Mouse (Mus musculus) stomach, embryonic 16.5 days (tissue): ENCODE measurements around the gene Ttc9c. TPM values are rescaled to one million over a fixed set of nuclear protein-coding genes. Genes with fewer than 3 reads are reported as not detected.

Experiments
- ATAC-seq: fragments of 200-750 bp; cut with Nextera tagmentation; 2 replicates; pipeline ENCODE4 v1.8.0; 2017; ENCODE audit warnings: moderate number of reproducible peaks, moderate TSS enrichment; ENCODE audit not compliant: insufficient read depth, low FRiP score
- H3K27ac ChIP-seq: fragments of 300-500 bp; sonication (generic); 2 replicates; pipeline ENCODE4 v1.5.1; 2014; ENCODE audit warnings: low read length
- H3K27me3 ChIP-seq: fragments of 300-500 bp; sonication (generic); 2 replicates; pipeline ENCODE4 v1.6.1; 2014; ENCODE audit warnings: low read length, control low read depth, mixed read lengths; ENCODE audit not compliant: control insufficient read depth, insufficient read depth
- H3K36me3 ChIP-seq: fragments of 300-500 bp; sonication (generic); 2 replicates; pipeline ENCODE4 v1.6.1; 2014; ENCODE audit warnings: low read length; ENCODE audit not compliant: control insufficient read depth, insufficient read depth
- H3K4me1 ChIP-seq: fragments of 300-500 bp; sonication (generic); 2 replicates; pipeline ENCODE4 v1.6.1; 2014; ENCODE audit warnings: low read length, control low read depth, mixed read lengths; ENCODE audit not compliant: control insufficient read depth, insufficient read depth
- H3K4me2 ChIP-seq: fragments of 300-500 bp; sonication (generic); 2 replicates; pipeline ENCODE4 v1.6.1; 2014; ENCODE audit warnings: low read depth, low read length, mixed read lengths
- H3K4me3 ChIP-seq: fragments of 300-500 bp; sonication (generic); replicated peaks from 2 replicates; pipeline ENCODE4 v1.5.1; 2014; ENCODE audit warnings: mild to moderate bottlenecking, low read length
- H3K9ac ChIP-seq: fragments of 300-500 bp; sonication (generic); 2 replicates; pipeline ENCODE4 v1.6.1; 2014; ENCODE audit warnings: low read length
- H3K9me3 ChIP-seq: fragments of 300-500 bp; sonication (generic); replicated peaks from 2 replicates; pipeline ENCODE4 v1.6.1; 2016; ENCODE audit warnings: low read length, control low read depth; ENCODE audit not compliant: control insufficient read depth
- WGBS: fragments of 180-500 bp; shearing (Covaris S2); extraction: QIAGEN DNeasy Blood & Tissue Kit; methylation state at CpG from one replicate; pipeline ENCODE4 v1.1.7; 2014; 5-methylcytosine and 5-hydroxymethylcytosine counted together
- polyA plus RNA-seq: library from polyadenylated mRNA; unstranded; fragments of >200 nt; fragmentation: Nextera tagmentation; extraction: Ambion mirVana; gene quantifications from 2 replicates; pipeline ENCODE4 v1.2.1, GENCODE M21; 2015

Ttc9c gene
- polyA plus RNA-seq, 1 experiment from 2014 or later, result 45.3 TPM

- Histone ChIP-seq H3K36me3 (peaks cover 28% of the 10 kb centered on the region), H3K4me2 (no peak overlapping the region), H3K27ac (no peak overlapping the region), H3K9ac (no peak overlapping the region), H3K4me3 (no peak overlapping the region), H3K9me3 (no peaks in the 10 kb centered on the region), H3K4me1 (peaks cover 6% of the 10 kb centered on the region; the same call in 1 of the 2 replicates), H3K27me3 (no peaks in the 10 kb centered on the region)
- no peak for ATAC-seq
- WGBS, result 77% methylated on average over 7 of the region's 7 CpGs
Measured at GRCm38 (mm10) chr19:8790171-8790570, 29.0 kb downstream of the Ttc9c start.

GRCm38 (mm10) chr19:8789171-8789570 lies 30.0 kb downstream of the Ttc9c start:
- no peak overlapping the region for H3K4me2 ChIP-seq
- H3K9me3 ChIP-seq, result no peaks in the 10 kb centered on the region
- no peak overlapping the region for H3K4me3 ChIP-seq
- no peaks in the 10 kb centered on the region for H3K27me3 ChIP-seq
- H3K36me3 ChIP-seq, result peaks cover 19% of the 10 kb centered on the region
- no peak for ATAC-seq
- no peak overlapping the region for H3K27ac ChIP-seq
- no peak overlapping the region for H3K9ac ChIP-seq
- WGBS, result 61% methylated on average over 1 of the region's 1 CpGs
- H3K4me1 ChIP-seq, result peaks cover 7% of the 10 kb centered on the region; the same call in 1 of the 2 replicates

GRCm38 (mm10) chr19:8788521-8788920 lies 30.6 kb downstream of the Ttc9c start:
- Histone ChIP-seq H3K27ac (no peak overlapping the region), H3K9ac (no peak overlapping the region), H3K4me2 (no peak overlapping the region), H3K36me3 (peaks cover 14% of the 10 kb centered on the region), H3K27me3 (no peaks in the 10 kb centered on the region), H3K4me1 (peaks cover 7% of the 10 kb centered on the region; the same call in 1 of the 2 replicates), H3K9me3 (no peaks in the 10 kb centered on the region), H3K4me3 (no peak overlapping the region)
- ATAC-seq, result no peak
- WGBS, result 24% methylated on average over 3 of the region's 3 CpGs

GRCm38 (mm10) chr19:8786008-8786781 lies 32.9 kb downstream of the Ttc9c start, which contains the start of gene Taf6l:
Taf6l (minus strand) TSS chr19:8786417.
- Histone ChIP-seq H3K4me3 (peak within 1 kb of the TSS; percentile 61), H3K4me1 (peaks cover 7% of the 10 kb centered on the region; the same call in 1 of the 2 replicates), H3K9me3 (no peaks in the 10 kb centered on the region), H3K9ac (peak within 1 kb of the TSS; percentile 80), H3K36me3 (peaks cover 4% of the 10 kb centered on the region; the same call in 1 of the 2 replicates), H3K27me3 (no peaks in the 10 kb centered on the region), H3K4me2 (peak within 1 kb of the TSS; percentile 66), H3K27ac (peak within 1 kb of the TSS; percentile 77)
- WGBS, result under 1% methylated on average over 32 of the region's 32 CpGs
- peak; percentile 99 for ATAC-seq

DNA sequence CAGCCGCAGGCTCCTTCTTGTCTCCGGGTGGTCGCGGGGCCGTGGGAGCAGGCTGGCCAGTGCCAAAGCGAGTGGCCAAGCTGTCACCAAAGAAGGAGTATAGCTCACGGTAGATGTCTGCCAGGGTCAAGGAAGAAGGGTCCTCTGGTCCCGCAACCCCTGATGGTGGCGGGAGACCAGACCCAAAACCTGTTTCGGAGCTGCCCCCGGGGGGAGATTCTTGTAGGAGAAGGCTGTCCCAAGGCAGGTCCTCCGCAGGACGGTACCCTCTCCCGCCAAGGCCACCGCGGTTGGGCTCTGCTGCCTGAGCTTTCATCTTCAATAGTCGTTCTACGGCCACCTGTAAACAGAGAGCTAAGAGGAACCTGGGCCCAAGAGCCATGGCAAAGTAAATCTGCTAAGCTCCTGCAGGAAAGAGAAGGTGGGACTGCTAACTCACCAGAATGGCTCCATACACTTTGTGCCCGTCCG lies 44.1 kb downstream of the Ttc9c start:
- ATAC-seq, result no peak
- Histone ChIP-seq H3K36me3 (peaks cover 17% of the 10 kb centered on the region; the same call in 1 of the 2 replicates), H3K9me3 (no peaks in the 10 kb centered on the region), H3K4me2 (peak overlapping the region; percentile 91), H3K9ac (peak overlapping the region; percentile 100), H3K27ac (peak overlapping the region; percentile 99), H3K27me3 (no peaks in the 10 kb centered on the region), H3K4me3 (peak overlapping the region; percentile 94), H3K4me1 (peaks cover 26% of the 10 kb centered on the region)
- WGBS, result 3% methylated on average over 20 of the region's 20 CpGs

GRCm38 (mm10) chr19:8774086-8774835 lies 44.9 kb downstream of the Ttc9c start, which contains the start of gene Tmem179b:
Tmem179b (minus strand) TSS chr19:8774467.
- peak; percentile 94 for ATAC-seq
- Histone ChIP-seq H3K27ac (peak within 1 kb of the TSS; percentile 99), H3K9ac (peak within 1 kb of the TSS; percentile 100), H3K4me3 (peak within 1 kb of the TSS; percentile 94), H3K27me3 (no peaks in the 10 kb centered on the region), H3K4me1 (peaks cover 26% of the 10 kb centered on the region), H3K9me3 (no peaks in the 10 kb centered on the region), H3K4me2 (peak within 1 kb of the TSS; percentile 91), H3K36me3 (peaks cover 19% of the 10 kb centered on the region)
- 0% methylated on average over 63 of the region's 68 CpGs for WGBS

DNA sequence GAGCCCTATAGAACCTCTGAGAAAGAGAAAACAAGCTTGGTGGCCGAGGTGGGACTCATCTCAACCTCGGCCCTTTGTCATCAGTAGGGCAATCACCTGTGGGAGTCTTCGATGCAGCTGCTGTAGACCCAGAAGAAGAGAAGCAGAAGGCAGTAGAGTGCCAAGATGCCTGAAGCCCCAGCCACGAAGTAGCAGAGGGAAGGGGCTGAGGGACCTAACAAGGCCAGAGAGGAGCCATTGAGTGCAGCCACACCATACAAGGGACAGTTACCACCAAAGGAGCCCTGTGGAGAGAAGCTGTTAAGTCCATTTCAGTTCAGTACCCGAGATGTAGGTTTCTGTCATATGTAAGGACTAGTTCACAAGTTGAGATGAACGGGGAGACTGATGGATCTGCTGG lies 45.7 kb downstream of the Ttc9c start:
- no peak for ATAC-seq
- H3K27me3 ChIP-seq, result no peaks in the 10 kb centered on the region
- H3K9ac ChIP-seq, result peak overlapping the region; percentile 100
- peak overlapping the region; percentile 94 for H3K4me3 ChIP-seq
- H3K4me2 ChIP-seq, result peak overlapping the region; percentile 91
- peaks cover 26% of the 10 kb centered on the region for H3K36me3 ChIP-seq
- WGBS, result 39% methylated on average over 6 of the region's 6 CpGs
- H3K27ac ChIP-seq, result peak overlapping the region; percentile 99
- peaks cover 26% of the 10 kb centered on the region for H3K4me1 ChIP-seq
- H3K9me3 ChIP-seq, result no peaks in the 10 kb centered on the region

DNA sequence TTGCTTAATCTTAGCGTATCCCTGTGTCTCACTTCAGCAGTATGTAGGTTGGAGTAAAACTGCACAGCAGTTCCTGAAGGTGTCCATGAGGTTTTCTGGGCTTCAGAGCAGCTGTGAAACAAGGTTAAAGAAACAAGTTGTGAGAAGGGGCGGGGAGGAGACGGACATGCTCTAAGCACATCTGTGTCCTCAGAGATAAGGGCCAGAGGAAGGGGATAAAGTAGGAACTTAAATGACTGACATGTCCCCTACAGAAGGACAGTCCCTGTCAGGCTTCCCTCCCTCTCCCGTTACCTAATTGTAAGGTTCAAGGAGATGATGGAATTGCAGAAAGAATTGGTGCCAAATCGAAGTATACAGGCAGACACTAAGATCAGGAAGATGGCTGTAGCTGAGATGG lies 46.1 kb downstream of the Ttc9c start:
- peaks cover 26% of the 10 kb centered on the region for H3K4me1 ChIP-seq
- H3K27ac ChIP-seq, result peak overlapping the region; percentile 99; the same call in 1 of the 2 replicates
- H3K9me3 ChIP-seq, result no peaks in the 10 kb centered on the region
- H3K9ac ChIP-seq, result peak overlapping the region; percentile 100
- 70% methylated on average over 5 of the region's 5 CpGs for WGBS
- no peaks in the 10 kb centered on the region for H3K27me3 ChIP-seq
- H3K36me3 ChIP-seq, result peaks cover 28% of the 10 kb centered on the region
- no peak for ATAC-seq
- H3K4me2 ChIP-seq, result peak overlapping the region; percentile 91
- peak overlapping the region; percentile 94 for H3K4me3 ChIP-seq
